Mouse (Mus musculus): Measurements from ENCODE around the gene Cep41.

Gene Cep41

GRCm38 (mm10) chr6:30673764-30674561 lies 19.6 kb downstream of the Cep41 start:
- no peak for DNase-seq (ENCODE audit: low spot score in 2 of 2)

DNA sequence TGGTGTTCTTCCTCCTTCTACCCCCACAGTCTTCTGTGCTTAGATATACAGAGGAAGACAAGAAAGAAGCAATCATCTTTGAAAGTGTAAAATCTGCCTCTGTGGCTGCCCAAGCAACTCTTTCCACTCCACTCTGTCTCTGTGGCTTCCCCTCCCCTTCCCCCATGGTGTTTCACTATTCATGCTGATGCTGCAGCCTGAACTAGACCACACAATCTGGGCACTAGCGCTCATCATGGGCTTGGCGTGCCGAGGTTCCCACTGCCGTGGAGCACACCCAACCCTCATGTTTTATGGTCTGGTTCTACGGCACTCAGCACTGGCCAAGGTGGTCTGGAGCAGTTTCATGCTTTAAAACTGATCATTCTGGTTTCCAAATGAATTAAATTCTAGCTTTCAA lies 21.9 kb downstream of the Cep41 start:
- DNase-seq (ENCODE audit: low spot score in 2 of 2) = no peak

DNA sequence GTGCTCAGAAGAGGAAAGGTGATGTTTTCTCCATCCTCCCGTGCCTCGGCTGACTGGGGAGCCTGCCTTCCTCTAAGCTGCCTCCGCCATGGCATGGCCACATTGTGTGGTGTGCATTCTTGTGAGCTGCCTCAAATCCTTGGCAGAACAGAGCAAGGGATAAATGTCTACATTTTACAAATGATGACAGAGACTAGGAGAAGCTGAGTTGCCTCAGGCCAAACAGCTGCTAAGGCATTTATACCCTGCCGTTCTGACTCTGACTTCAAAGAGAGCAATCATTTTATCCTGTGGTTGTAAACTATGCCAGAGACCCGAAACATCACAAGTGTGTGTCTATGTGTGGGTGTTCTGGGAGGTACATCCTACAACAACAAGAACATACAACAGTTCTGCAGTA lies 26.0 kb downstream of the Cep41 start:
- no peak for DNase-seq (ENCODE audit: low spot score in 2 of 2)

DNA sequence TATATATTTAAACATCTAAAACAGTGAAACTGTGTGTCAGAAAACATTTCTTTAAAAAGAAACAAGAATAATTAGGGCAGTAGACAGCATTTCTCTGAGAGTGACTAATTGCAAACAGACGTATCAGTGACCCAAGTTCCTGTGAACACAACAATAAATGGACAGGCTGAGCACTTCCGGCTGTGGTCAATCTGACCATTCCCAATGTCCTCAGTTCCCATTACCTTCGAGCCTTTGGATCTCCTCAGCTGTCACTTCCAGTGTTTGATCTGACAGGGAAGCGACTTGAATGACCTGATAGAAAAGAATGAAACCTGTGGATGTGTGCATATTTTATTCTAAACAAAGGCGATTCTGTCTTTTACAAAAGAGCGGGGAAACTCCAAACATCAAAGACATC lies 27.5 kb downstream of the Cep41 start:
- DNase-seq (ENCODE audit: low spot score in 2 of 2) = no peak

DNA sequence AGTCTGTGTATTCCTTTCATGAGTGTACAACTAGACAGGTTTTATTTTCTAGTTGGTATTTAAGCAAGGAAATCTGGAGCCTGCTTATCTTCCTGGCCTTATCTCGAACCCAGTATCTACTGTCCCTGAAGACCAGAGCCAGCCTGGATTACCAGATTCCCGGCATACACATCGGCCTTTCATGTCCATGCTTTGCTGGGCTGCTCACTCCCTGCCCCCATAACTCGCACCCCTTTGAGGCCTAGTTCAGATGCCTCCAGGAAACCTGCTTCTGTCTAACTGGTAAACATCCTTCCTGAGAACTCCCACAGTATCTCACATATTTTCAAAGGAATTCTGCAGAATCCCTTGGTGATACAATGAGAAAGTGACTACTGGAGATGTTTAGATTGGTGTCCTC lies 28.3 kb downstream of the Cep41 start:
- DNase-seq (ENCODE audit: low spot score in 2 of 2) = no peak

GRCm38 (mm10) chr6:30664776-30665175 lies 28.8 kb downstream of the Cep41 start:
- no peak for DNase-seq (ENCODE audit: low spot score in 2 of 2)

GRCm38 (mm10) chr6:30658619-30659018 lies 34.9 kb downstream of the Cep41 start:
- no peak for DNase-seq (ENCODE audit: low spot score in 2 of 2)

DNA sequence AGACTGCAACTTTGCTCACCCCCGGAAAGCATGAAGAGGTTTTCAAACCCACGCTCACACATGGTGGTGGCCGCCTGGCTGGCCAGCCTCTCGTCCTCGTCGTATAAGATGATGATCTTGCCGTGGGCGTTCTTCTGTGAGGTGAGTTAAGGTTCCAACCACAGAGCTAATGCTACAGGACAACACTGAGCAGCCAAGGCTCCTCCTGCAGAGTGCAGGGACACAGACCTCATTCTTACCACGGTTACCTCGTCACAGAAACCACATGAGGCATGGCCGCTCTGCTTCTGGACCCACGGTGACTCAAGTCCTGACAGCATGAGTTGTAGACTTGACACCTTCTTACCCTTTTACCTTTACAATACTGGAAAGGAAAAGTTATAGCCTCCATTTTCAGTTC lies 36.3 kb downstream of the Cep41 start:
- DNase-seq (ENCODE audit: low spot score in 2 of 2) = peak; percentile 18 to 47

GRCm38 (mm10) chr6:30654932-30655331 lies 38.6 kb downstream of the Cep41 start:
- DNase-seq (ENCODE audit: low spot score in 2 of 2) = no peak

DNA sequence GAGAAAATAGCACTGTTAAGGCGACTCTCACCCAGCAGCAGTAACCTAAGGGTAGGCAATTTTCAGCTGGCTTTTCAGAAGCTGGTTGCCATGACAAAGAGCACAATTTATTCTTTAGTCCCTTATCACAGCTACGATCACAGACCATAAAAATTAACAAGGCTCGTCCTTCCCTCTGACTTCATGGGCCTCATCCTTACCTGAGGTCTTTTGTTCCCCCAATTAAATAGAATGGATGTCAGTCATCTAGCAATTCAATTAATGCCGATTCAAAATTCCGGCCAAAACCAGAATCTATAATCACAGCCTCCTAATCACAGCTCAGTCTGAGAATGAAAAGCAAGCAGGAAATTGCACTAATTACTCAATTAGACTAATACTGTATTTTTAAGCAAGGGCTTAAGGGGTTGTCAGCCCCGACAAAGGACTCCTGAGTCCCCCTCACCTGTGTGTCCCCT lies 39.1 kb downstream of the Cep41 start:
- DNase-seq (ENCODE audit: low spot score in 2 of 2) = no peak

GRCm38 (mm10) chr6:30653518-30653917 lies 40.0 kb downstream of the Cep41 start:
- DNase-seq (ENCODE audit: low spot score in 2 of 2) = no peak

- no peak for DNase-seq (ENCODE audit: low spot score in 2 of 2)
Measured at GRCm38 (mm10) chr6:30652425-30653188, 40.9 kb downstream of the Cep41 start.

- no peak for DNase-seq (ENCODE audit: low spot score in 2 of 2)
Measured at GRCm38 (mm10) chr6:30649651-30650296, 43.8 kb downstream of the Cep41 start.

GRCm38 (mm10) chr6:30645379-30645778 lies 48.2 kb downstream of the Cep41 start:
- DNase-seq (ENCODE audit: low spot score in 2 of 2) = no peak

- no peak for DNase-seq (ENCODE audit: low spot score in 2 of 2)
Measured at GRCm38 (mm10) chr6:30644462-30644861, 49.1 kb downstream of the Cep41 start.

DNA sequence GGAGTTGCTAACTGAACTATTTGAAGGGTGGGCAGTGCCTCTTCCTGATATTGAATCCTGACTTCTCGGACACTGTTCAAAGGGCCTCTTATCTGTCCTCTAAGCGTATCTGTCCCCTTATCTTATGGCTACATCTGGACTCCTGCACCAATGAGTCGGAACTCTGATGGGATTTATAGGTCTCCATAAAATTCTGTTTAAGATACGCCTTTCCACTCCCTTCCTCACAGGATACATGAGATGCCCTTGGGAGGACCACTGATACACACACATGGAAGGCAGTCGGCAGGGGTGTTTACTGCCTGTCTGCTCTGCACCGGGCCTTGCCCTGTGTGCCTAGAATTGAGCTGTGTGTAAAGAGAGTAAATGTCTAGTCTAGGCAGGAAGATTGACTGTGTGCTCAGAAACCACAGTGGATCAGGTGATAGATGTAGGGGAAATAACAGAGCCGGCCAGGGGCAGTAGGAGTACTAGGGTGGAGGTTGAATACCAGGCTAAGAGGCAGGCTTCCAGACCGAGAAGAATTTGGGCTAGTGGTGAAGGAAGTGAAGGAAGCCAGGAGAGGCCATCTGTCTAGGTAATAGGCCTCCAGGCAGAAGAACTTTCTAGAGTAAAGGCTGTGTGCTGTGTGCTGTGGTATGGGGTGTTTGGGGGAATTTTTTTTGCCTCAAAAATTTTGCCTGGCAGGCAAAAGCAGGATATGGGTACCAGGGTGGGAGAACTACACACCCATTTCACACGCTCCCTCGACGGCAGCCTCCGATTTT lies 49.7 kb downstream of the Cep41 start:
- no peak for DNase-seq (ENCODE audit: low spot score in 2 of 2)

DNA sequence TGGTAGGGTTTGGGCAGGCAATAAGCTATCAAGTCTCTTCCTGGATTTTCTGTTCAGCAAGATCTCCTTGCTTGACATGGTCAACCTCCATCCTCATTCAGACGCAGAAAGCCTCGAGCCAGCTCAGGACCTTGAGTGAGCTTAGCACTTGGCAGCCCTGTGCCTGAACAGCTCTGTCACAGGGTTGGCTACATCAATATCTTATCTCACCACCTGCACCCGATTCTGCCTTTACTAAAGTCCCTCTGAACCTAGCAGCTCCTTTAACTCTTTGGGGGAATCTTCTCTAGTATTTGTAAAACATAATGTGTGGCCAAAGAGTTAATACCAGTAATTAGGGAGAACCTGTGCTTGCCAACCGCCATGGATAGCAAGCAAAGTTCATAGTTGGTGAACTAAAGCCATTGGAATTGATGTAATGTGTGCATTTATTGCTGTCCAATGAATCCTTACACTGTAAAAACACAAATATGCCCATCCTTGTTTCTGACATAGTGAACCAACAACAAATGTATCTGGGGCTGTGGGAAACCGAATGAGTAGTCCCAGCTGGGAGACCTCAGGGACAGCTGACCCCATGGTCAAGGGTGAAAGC lies 54.8 kb downstream of the Cep41 start, which contains the start of gene Cpa1:
Gene Cpa1, plus strand, starts transcription at position 545 of the 595 bp plus-strand sequence.
- no peak for DNase-seq (ENCODE audit: low spot score in 2 of 2)

DNA sequence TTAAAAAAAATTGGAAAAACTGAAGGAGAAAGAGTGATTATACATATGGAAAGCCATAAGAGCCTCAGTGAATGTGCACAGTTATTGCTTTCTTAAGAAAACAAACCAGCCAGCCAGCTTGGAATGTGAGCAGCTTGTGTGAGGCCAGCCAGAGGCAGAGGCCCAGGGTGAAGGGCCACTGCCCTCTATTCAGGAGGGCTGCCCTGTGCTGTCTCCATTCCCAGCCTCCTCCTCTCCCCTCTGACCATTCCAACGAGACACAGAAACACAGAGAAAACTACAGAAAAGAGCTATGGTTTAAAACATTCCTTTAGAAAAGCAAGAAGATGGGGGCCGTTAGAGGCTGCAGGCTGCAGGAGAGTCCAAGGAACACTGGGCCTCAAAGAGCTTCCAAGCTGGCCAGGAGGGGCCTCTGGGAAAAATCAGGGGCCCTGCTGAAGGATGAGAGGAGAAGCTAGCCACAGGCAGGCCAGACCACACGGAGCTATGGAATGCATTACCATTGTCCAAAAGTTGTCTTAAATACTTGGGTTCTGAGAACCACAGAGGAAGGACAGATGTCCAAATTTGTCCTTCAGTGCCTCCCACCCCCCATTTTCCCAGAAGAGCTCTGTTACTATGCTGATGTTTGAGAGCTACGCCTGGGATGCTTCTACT lies 57.2 kb downstream of the Cep41 start:
- DNase-seq (ENCODE audit: low spot score in 2 of 2) = no peak

DNA sequence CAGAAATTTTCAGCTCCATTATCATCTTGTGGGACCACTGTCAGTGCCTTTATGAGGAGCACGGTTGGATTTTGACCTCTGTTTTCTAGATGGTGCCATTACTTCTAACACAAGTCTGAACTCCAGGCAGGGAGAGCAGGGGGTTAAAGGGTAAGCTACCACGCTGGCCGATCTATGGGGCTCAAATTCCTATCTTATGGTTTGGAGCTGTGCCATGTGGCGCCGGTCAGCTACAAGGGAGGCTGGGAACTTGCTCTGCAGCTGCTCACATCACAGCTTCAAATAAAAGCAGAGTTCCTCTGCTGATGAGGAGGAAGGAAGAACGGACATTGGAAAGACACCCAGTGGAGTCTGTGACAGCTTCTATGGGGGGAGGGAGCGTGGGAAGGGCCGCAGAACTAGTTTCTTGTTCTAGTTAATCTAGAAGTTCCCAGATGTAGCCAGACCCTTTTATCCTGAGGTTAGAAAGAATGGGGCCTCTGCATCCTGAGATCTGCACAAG lies 58.1 kb downstream of the Cep41 start:
- no peak for DNase-seq (ENCODE audit: low spot score in 2 of 2)

DNA sequence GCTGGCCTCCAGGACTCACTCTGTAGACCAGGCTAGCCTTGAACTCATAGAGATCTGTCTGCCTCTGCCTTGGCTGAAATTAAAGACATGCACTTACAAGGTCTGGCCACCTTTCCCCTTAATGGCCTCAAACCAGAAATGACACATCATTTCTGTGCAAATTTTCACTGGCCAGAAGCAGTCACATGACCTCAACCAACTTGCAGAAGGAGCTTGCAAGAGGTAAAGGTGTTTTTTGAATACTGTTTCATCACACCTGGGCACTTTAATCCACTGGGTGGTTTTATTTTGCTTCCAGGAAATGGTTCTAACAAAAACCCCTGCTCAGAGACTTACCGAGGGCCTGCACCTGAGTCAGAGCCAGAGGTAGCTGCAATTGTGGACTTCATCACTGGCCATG lies 63.6 kb downstream of the Cep41 start:
- DNase-seq (ENCODE audit: low spot score in 2 of 2) = no peak

DNA sequence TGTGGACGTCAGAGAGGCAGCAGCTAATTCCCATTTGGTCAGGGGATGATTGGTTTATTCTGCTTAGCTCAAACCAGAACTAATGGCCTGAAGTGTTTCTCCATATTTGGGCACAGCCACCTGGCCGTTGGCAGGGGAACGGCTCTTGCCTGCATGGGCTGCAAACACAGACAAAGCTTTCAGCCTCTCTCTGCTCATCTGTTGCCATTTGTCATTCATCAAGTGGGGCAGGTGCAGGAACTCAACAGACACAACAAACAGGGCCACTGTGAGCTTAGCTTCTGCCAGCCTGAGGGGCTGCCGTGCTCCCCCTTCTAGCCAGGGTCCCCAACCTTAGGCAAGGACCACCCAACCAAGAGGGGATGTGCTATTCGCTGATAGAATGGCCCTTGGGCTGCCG lies 65.4 kb downstream of the Cep41 start:
- no peak for DNase-seq (ENCODE audit: low spot score in 2 of 2)

All from natural killer cell, adult 2 months (primary cell).